Mouse (Mus musculus): Measurements from ENCODE around the gene Hoxb7. TPM values are rescaled to one million over a fixed set of nuclear protein-coding genes. Genes with fewer than 3 reads are reported as not detected.
A peak's percentile ranks its signal among the peaks of the same experiment; 100 is the strongest.

Hoxb7 gene
- not detected in 2 replicates for total RNA-seq (2014; rRNA removed)
- polyA plus RNA-seq (2015; fragmentation: Nextera tagmentation; extraction: Ambion mirVana): not detected in 2 replicates

- H3K36me3 ChIP-seq (ENCODE audit: insufficient read depth): no peaks in the 10 kb centered on the region
- WGBS: 2% methylated on average over 43 of the region's 43 CpGs
These were observed at the start of gene Hoxb7 for GRCm38 (mm10) chr11:96285771-96286738. Hoxb7 (plus strand) TSS chr11:96286623.

GRCm38 (mm10) chr11:96240211-96240610 lies 46.2 kb upstream of the Hoxb7 start:
- ATAC-seq (no peak), DNase-seq (peak; percentile 75)
- TF ChIP-seq CTCF (IDR thresholded peaks at IDR 0.05; ENCODE audit: low read depth): peak; percentile 85
- no peaks in the 10 kb centered on the region for H3K36me3 ChIP-seq (ENCODE audit: insufficient read depth)
- H3K4me3 ChIP-seq (ENCODE audit: low read depth, low read length): no peak overlapping the region
- no peaks in the 10 kb centered on the region for H3K9me3 ChIP-seq (ENCODE audit: low read length)
- H3K4me2 ChIP-seq (ENCODE audit: low read depth): no peak overlapping the region
- no peak overlapping the region for H3K27ac ChIP-seq (ENCODE audit: low read depth, low read length)
- 3% methylated on average over 7 of the region's 7 CpGs for WGBS
- no peak overlapping the region for H3K9ac ChIP-seq
- peaks cover 15% of the 10 kb centered on the region for H3K27me3 ChIP-seq (ENCODE audit: insufficient read depth, low read length)
- H3K4me1 ChIP-seq (ENCODE audit: insufficient read depth): no peaks in the 10 kb centered on the region

More at GRCm38 (mm10) chr11:96285771-96286738, at the start of gene Hoxb7:
- Histone ChIP-seq H3K9ac (no peak within 1 kb of the TSS), H3K4me1 (ENCODE audit: insufficient read depth) (no peaks in the 10 kb centered on the region), H3K27me3 (ENCODE audit: insufficient read depth, low read length) (peaks cover 96% of the 10 kb centered on the region), H3K27ac (ENCODE audit: low read depth, low read length) (no peak within 1 kb of the TSS), H3K4me2 (ENCODE audit: low read depth) (no peak within 1 kb of the TSS), H3K4me3 (ENCODE audit: low read depth, low read length) (no peak within 1 kb of the TSS), H3K9me3 (ENCODE audit: low read length) (no peaks in the 10 kb centered on the region)
- DNase-seq (peak; percentile 21), ATAC-seq (no peak)
- TF ChIP-seq CTCF (IDR thresholded peaks at IDR 0.05; ENCODE audit: low read depth): no peak

GRCm38 (mm10) chr11:96250901-96251300 lies 35.5 kb upstream of the Hoxb7 start:
- no peak for DNase-seq
- H3K27ac ChIP-seq (ENCODE audit: low read depth, low read length): no peak overlapping the region
- WGBS: under 1% methylated on average over 14 of the region's 14 CpGs
- no peak for TF ChIP-seq CTCF (IDR thresholded peaks at IDR 0.05; ENCODE audit: low read depth)
- H3K9ac ChIP-seq: no peak overlapping the region
- H3K4me1 ChIP-seq (ENCODE audit: insufficient read depth): no peaks in the 10 kb centered on the region
- H3K27me3 ChIP-seq (ENCODE audit: insufficient read depth, low read length): peaks cover 77% of the 10 kb centered on the region
- no peak for ATAC-seq
- H3K4me3 ChIP-seq (ENCODE audit: low read depth, low read length): no peak overlapping the region
- H3K9me3 ChIP-seq (ENCODE audit: low read length): no peaks in the 10 kb centered on the region
- no peaks in the 10 kb centered on the region for H3K36me3 ChIP-seq (ENCODE audit: insufficient read depth)
- H3K4me2 ChIP-seq (ENCODE audit: low read depth): no peak overlapping the region

GRCm38 (mm10) chr11:96251480-96252031 lies 34.9 kb upstream of the Hoxb7 start:
- Histone ChIP-seq H3K4me3 (ENCODE audit: low read depth, low read length) (no peak overlapping the region), H3K9me3 (ENCODE audit: low read length) (no peaks in the 10 kb centered on the region), H3K4me1 (ENCODE audit: insufficient read depth) (no peaks in the 10 kb centered on the region), H3K4me2 (ENCODE audit: low read depth) (no peak overlapping the region), H3K27ac (ENCODE audit: low read depth, low read length) (no peak overlapping the region), H3K27me3 (ENCODE audit: insufficient read depth, low read length) (peaks cover 79% of the 10 kb centered on the region), H3K9ac (no peak overlapping the region), H3K36me3 (ENCODE audit: insufficient read depth) (no peaks in the 10 kb centered on the region)
- ATAC-seq (no peak), DNase-seq (no peak)
- no peak for TF ChIP-seq CTCF (IDR thresholded peaks at IDR 0.05; ENCODE audit: low read depth)
- 3% methylated on average over 42 of the region's 46 CpGs for WGBS

- no peak for DNase-seq
- Histone ChIP-seq H3K4me2 (ENCODE audit: low read depth) (no peak overlapping the region), H3K27ac (ENCODE audit: low read depth, low read length) (no peak overlapping the region), H3K4me1 (ENCODE audit: insufficient read depth) (no peaks in the 10 kb centered on the region), H3K4me3 (ENCODE audit: low read depth, low read length) (no peak overlapping the region), H3K9me3 (ENCODE audit: low read length) (no peaks in the 10 kb centered on the region), H3K27me3 (ENCODE audit: insufficient read depth, low read length) (peaks cover 83% of the 10 kb centered on the region), H3K36me3 (ENCODE audit: insufficient read depth) (no peaks in the 10 kb centered on the region), H3K9ac (no peak overlapping the region)
- no peak for TF ChIP-seq CTCF (IDR thresholded peaks at IDR 0.05; ENCODE audit: low read depth)
- 3% methylated on average over 12 of the region's 12 CpGs for WGBS
- ATAC-seq: no peak
These were observed 33.8 kb upstream of the Hoxb7 start for GRCm38 (mm10) chr11:96252541-96253120.

GRCm38 (mm10) chr11:96254221-96254620 lies 32.2 kb upstream of the Hoxb7 start:
- Histone ChIP-seq H3K36me3 (ENCODE audit: insufficient read depth) (no peaks in the 10 kb centered on the region), H3K4me1 (ENCODE audit: insufficient read depth) (no peaks in the 10 kb centered on the region), H3K27ac (ENCODE audit: low read depth, low read length) (no peak overlapping the region), H3K9ac (no peak overlapping the region), H3K4me3 (ENCODE audit: low read depth, low read length) (no peak overlapping the region), H3K9me3 (ENCODE audit: low read length) (no peaks in the 10 kb centered on the region), H3K27me3 (ENCODE audit: insufficient read depth, low read length) (peaks cover 97% of the 10 kb centered on the region), H3K4me2 (ENCODE audit: low read depth) (no peak overlapping the region)
- TF ChIP-seq CTCF (IDR thresholded peaks at IDR 0.05; ENCODE audit: low read depth): no peak
- DNase-seq: no peak
- no peak for ATAC-seq
- WGBS: 3% methylated on average over 11 of the region's 11 CpGs

Measured in forebrain, postnatal 0 days (tissue).